Mouse (Mus musculus) forebrain, embryonic 12.5 days (tissue): Measurements from ENCODE around the gene Anks6. TPM values are rescaled to one million over a fixed set of nuclear protein-coding genes. Genes with fewer than 3 reads are reported as not detected.

Source experiments
- ATAC-seq: fragments of 200-750 bp; cut with Nextera tagmentation; 2 replicates; pipeline ENCODE4 v1.8.0; 2017; ENCODE audit warnings: moderate TSS enrichment; ENCODE audit not compliant: low FRiP score
- H3K27ac ChIP-seq: fragments of 300-500 bp; sonication (generic); 2 replicates; pipeline ENCODE4 v1.5.1; 2016; ENCODE audit warnings: mild to moderate bottlenecking
- H3K27me3 ChIP-seq: fragments of 300-500 bp; sonication (generic); 2 replicates; pipeline ENCODE4 v1.6.1; 2016; ENCODE audit warnings: mild to moderate bottlenecking
- H3K36me3 ChIP-seq: fragments of 300-500 bp; sonication (generic); replicated peaks from 2 replicates; pipeline ENCODE4 v1.6.1; 2016; ENCODE audit warnings: mild to moderate bottlenecking
- H3K4me1 ChIP-seq: fragments of 300-500 bp; sonication (generic); 2 replicates; pipeline ENCODE4 v1.6.1; 2016
- H3K4me2 ChIP-seq: fragments of 300-500 bp; sonication (generic); 2 replicates; pipeline ENCODE4 v1.6.1; 2016; ENCODE audit warnings: mild to moderate bottlenecking, moderate library complexity
- H3K4me3 ChIP-seq: fragments of 300-500 bp; sonication (generic); replicated peaks from 2 replicates; pipeline ENCODE4 v1.5.1; 2016; ENCODE audit warnings: mild to moderate bottlenecking
- H3K9ac ChIP-seq: fragments of 300-500 bp; sonication (generic); 2 replicates; pipeline ENCODE4 v1.6.1; 2016; ENCODE audit warnings: mild to moderate bottlenecking
- H3K9me3 ChIP-seq: fragments of 300-500 bp; sonication (generic); 2 replicates; pipeline ENCODE4 v1.6.1; 2016
- WGBS: fragments of 180-500 bp; shearing (Covaris S2); methylation state at CpG from one replicate; pipeline ENCODE4 v1.1.7; 2016; 5-methylcytosine and 5-hydroxymethylcytosine counted together
- polyA plus RNA-seq: library from polyadenylated mRNA; unstranded; fragments of >200 nt; fragmentation: Nextera tagmentation; extraction: Ambion mirVana; gene quantifications from 2 replicates; pipeline ENCODE4 v1.2.1, GENCODE M21; 2016

Anks6 gene
- polyA plus RNA-seq, 1 experiment from 2014 or later = 5.6 TPM

DNA sequence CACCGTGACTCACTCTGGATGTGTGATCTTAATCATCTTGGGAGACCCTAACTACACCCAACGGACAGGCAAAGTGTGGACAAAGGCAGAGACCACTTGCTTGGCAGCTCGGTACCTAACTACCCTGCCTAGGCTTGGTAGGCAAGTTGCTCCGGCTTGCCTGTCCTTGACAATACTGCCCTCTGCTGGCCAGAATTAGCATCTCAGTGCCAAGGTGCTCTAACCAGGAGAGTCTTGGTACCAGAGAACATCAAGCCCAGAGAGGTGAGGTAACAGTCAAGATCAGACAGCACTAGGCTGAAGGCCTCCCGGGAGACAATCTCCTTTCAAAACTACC is 19.9 kb downstream of the Anks6 start:
- Histone ChIP-seq H3K9ac (no peak overlapping the region), H3K9me3 (no peaks in the 10 kb centered on the region), H3K36me3 (peaks cover 14% of the 10 kb centered on the region; the same call in 1 of the 2 replicates), H3K4me2 (no peak overlapping the region), H3K4me1 (no peaks in the 10 kb centered on the region; the same call in 1 of the 2 replicates), H3K27me3 (no peaks in the 10 kb centered on the region), H3K4me3 (no peak overlapping the region), H3K27ac (no peak overlapping the region)
- WGBS = 18% methylated on average over 5 of the region's 5 CpGs
- ATAC-seq = peak; percentile 39; the same call in 1 of the 2 replicates

GRCm38 (mm10) chr4:47036486-47037320 is 20.5 kb downstream of the Anks6 start:
- H3K9me3 ChIP-seq = no peaks in the 10 kb centered on the region
- no peak overlapping the region for H3K27ac ChIP-seq
- H3K27me3 ChIP-seq = no peaks in the 10 kb centered on the region
- no peak overlapping the region for H3K4me2 ChIP-seq
- peaks cover 14% of the 10 kb centered on the region; the same call in 1 of the 2 replicates for H3K36me3 ChIP-seq
- no peak for ATAC-seq
- WGBS = 72% methylated on average over 13 of the region's 13 CpGs
- H3K9ac ChIP-seq = no peak overlapping the region
- H3K4me1 ChIP-seq = no peaks in the 10 kb centered on the region; the same call in 1 of the 2 replicates
- H3K4me3 ChIP-seq = no peak overlapping the region

DNA sequence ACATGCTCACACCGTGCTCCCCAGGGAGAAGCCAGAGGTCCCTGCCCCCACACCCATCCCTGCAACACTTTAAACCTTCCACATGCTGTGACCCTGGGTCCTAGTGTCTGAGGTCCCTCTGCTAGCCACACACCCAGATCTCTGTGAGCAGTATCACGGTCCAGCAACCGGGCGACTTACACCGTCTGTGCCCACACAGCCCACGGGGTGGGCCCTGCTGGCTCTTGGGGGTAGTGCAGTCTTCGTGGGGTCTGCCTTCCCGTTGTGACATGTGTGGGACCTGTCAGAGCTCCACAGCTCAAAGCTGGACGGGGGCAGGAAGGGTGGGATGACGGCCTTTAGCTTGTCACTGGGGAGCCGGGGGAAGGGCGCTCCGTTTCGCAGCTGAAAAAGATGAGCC is 21.7 kb downstream of the Anks6 start:
- peaks cover 14% of the 10 kb centered on the region; the same call in 1 of the 2 replicates for H3K36me3 ChIP-seq
- no peaks in the 10 kb centered on the region; the same call in 1 of the 2 replicates for H3K4me1 ChIP-seq
- H3K27ac ChIP-seq = no peak overlapping the region
- H3K9me3 ChIP-seq = no peaks in the 10 kb centered on the region
- no peaks in the 10 kb centered on the region for H3K27me3 ChIP-seq
- no peak overlapping the region for H3K4me3 ChIP-seq
- 71% methylated on average over 14 of the region's 14 CpGs for WGBS
- no peak overlapping the region for H3K4me2 ChIP-seq
- no peak overlapping the region for H3K9ac ChIP-seq
- ATAC-seq = no peak

DNA sequence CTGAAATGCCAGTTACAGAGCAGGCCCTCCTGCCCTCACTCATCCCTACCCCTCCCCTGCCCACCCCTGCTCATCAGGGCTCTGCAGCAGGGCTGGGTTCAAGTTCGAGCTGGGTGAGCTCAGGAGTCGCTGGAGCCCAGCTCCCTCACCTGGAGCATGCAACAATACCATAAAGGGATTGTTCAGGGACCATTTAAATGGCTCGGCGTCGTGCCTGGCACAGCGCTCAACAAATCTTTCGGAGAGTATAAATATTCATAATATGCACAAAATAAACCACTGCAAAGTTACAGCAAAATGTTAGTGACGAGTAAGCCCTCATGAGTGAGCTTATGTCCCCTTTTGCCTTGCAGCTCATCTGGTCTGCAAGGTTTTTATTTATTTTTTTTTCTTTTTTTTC is 25.1 kb downstream of the Anks6 start:
- H3K4me1 ChIP-seq = peaks cover 3% of the 10 kb centered on the region; the same call in 1 of the 2 replicates
- no peak overlapping the region for H3K4me2 ChIP-seq
- no peak overlapping the region for H3K4me3 ChIP-seq
- H3K27ac ChIP-seq = no peak overlapping the region
- 88% methylated on average over 8 of the region's 8 CpGs for WGBS
- no peaks in the 10 kb centered on the region for H3K27me3 ChIP-seq
- H3K36me3 ChIP-seq = no peaks in the 10 kb centered on the region
- ATAC-seq = no peak
- H3K9me3 ChIP-seq = no peaks in the 10 kb centered on the region
- H3K9ac ChIP-seq = no peak overlapping the region

DNA sequence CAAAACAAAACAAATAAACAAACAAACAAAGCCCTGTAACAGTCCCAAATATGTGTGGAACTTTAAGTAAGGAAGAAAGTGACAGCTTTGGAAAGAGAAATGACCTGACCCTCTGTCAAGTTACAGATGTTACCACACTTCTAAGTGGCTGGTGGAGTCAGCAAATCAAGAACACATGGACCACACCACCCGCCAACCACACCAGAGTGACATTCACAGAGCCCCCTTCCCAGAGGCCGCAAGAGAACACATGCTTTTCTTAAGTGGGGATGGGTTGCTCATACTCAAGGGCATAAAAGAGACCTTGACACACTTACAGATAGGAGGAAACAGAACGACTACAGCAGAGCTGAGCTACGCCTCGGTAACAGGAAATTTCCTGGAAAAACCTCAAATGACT is 28.4 kb downstream of the Anks6 start:
- ATAC-seq = no peak
- WGBS = 81% methylated on average over 5 of the region's 5 CpGs
- Histone ChIP-seq H3K4me2 (no peak overlapping the region), H3K36me3 (peaks cover 11% of the 10 kb centered on the region), H3K4me1 (peaks cover 3% of the 10 kb centered on the region; the same call in 1 of the 2 replicates), H3K9ac (no peak overlapping the region), H3K27ac (no peak overlapping the region), H3K27me3 (no peaks in the 10 kb centered on the region), H3K4me3 (no peak overlapping the region), H3K9me3 (no peaks in the 10 kb centered on the region)

DNA sequence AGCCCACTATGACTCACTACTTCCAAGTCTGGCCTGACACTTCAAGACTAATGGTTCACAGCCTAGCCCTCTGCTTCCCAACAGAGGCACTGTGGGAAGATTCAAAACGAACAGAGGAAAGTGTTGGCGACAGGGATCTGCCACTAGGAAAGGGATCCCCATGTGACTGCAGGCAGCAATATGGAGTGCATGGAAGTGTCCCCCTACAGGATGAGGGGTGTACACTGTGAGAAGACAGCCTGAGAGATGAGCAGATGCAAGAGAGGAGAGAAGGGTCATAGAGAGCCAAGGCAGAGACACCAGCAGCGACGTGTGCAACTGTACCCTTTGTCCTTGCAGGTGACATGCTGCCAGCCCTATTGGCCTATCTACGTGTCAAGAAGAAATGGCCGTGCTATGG is 33.3 kb downstream of the Anks6 start:
- no peak for ATAC-seq
- no peak overlapping the region for H3K9ac ChIP-seq
- WGBS = 72% methylated on average over 6 of the region's 6 CpGs

GRCm38 (mm10) chr4:47022804-47023603 is 34.2 kb downstream of the Anks6 start:
- Histone ChIP-seq H3K9ac (no peak overlapping the region), H3K4me2 (no peak overlapping the region), H3K4me3 (no peak overlapping the region), H3K36me3 (peaks cover 11% of the 10 kb centered on the region), H3K27ac (no peak overlapping the region), H3K27me3 (no peaks in the 10 kb centered on the region), H3K9me3 (no peaks in the 10 kb centered on the region), H3K4me1 (no peaks in the 10 kb centered on the region)
- no peak for ATAC-seq
- WGBS = 85% methylated on average over 10 of the region's 10 CpGs

More for the DNA sequence above, 33.3 kb downstream of the Anks6 start:
- no peaks in the 10 kb centered on the region for H3K4me1 ChIP-seq
- peaks cover 11% of the 10 kb centered on the region for H3K36me3 ChIP-seq
- H3K4me2 ChIP-seq = no peak overlapping the region
- no peak overlapping the region for H3K4me3 ChIP-seq
- H3K9me3 ChIP-seq = no peaks in the 10 kb centered on the region
- H3K27ac ChIP-seq = no peak overlapping the region
- H3K27me3 ChIP-seq = no peaks in the 10 kb centered on the region

DNA sequence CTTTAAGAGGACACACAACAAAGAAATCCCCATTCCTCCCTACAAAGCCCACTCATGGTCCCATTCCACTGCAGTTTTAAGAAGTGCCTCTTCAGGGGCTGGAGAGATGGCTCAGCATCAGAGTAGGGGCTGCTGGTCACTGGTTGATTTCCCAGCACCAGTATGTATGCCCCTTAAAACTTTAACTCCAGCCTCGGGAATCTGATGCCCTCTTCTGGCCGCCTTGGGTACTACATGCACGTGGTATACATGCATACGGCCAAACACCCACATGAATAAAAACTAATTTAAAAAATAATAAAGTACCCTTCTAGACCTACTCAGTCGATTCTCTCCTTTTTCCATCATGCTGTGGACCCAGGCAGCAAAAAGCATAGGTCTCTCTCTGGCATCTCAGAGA is 36.7 kb downstream of the Anks6 start:
- whole genome bisulfite sequencing = 8% methylated on average over 5 of the region's 5 CpGs
- no peak overlapping the region for H3K27ac ChIP-seq
- peaks cover 13% of the 10 kb centered on the region; the same call in 1 of the 2 replicates for H3K36me3 ChIP-seq
- ATAC-seq = no peak
- H3K9me3 ChIP-seq = no peaks in the 10 kb centered on the region
- H3K4me1 ChIP-seq = no peaks in the 10 kb centered on the region
- no peaks in the 10 kb centered on the region for H3K27me3 ChIP-seq
- no peak overlapping the region for H3K4me2 ChIP-seq
- H3K9ac ChIP-seq = no peak overlapping the region
- H3K4me3 ChIP-seq = no peak overlapping the region

DNA sequence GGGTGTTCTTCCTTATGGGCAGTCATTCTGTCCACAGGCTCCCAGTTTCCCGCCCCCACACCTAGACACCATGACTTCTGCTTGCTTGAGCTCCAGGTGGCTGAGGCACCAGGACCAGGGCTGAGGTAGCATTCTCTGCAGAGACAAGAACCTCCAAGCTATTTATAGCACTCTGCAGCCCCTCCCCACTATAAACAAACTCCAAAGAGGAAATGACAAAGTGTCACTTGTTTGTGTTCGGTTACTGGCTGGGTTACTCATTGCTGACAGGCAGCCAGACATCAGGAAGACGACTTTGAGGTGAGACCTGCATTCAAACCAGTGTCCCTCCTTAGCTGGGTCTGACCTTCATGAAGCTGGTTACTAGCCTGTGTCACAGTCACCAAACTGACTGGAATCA is 42.1 kb downstream of the Anks6 start:
- 80% methylated on average over 3 of the region's 3 CpGs for WGBS

GRCm38 (mm10) chr4:47012476-47012875 is 44.8 kb downstream of the Anks6 start:
- WGBS = 75% methylated on average over 10 of the region's 10 CpGs

More for the DNA sequence above, 42.1 kb downstream of the Anks6 start:
- Histone ChIP-seq H3K4me2 (no peak overlapping the region), H3K27ac (no peak overlapping the region), H3K27me3 (no peaks in the 10 kb centered on the region; the same call in 1 of the 2 replicates), H3K4me1 (peaks cover 6% of the 10 kb centered on the region), H3K9me3 (no peaks in the 10 kb centered on the region), H3K4me3 (no peak overlapping the region), H3K9ac (no peak overlapping the region), H3K36me3 (peaks cover 9% of the 10 kb centered on the region; the same call in 1 of the 2 replicates)
- ATAC-seq = no peak

DNA sequence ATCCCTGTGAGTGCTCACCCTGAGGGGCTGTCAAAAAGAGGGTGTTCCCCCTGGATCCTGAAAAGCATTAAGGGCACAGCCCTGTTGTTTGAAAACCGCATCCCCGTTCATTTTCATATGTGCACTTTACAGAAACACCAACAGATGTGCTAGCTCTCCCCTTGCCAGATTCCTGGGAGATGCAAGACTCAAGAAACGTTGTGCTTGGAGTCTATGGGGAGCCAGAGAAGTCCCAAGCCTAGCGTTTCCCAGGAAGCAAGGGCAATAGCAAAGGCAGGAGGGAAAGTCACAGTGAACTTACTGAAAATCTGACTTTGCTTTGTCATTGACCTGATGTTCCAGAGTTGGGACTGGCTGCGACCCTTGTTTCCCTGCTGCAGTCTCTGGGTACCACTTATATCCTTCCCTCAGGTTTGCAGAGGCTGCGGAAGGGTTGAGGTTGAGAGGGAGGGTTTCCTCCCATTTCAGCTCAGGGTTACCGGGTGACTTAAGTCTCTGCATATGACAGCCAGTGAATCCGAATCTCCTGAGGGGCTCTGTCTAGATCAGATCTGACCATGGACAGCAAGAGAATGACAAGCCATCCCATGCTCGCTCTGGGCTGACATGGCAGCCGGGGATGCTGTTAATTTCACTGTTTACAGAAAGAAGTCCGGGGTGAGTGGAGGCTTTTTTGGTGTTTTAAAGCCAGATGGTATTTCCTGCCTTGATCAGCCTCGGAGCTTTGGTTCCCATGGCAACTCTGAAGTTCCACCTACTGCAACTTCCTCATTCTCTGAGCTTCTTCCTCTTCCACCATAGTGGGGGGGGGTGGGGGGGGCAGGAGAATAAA is 46.6 kb downstream of the Anks6 start:
- WGBS = 70% methylated on average over 12 of the region's 12 CpGs

More at GRCm38 (mm10) chr4:47012476-47012875, 44.8 kb downstream of the Anks6 start:
- ATAC-seq = no peak
- Histone ChIP-seq H3K4me2 (no peak overlapping the region), H3K27me3 (no peaks in the 10 kb centered on the region; the same call in 1 of the 2 replicates), H3K9ac (no peak overlapping the region), H3K4me3 (no peak overlapping the region), H3K9me3 (no peaks in the 10 kb centered on the region), H3K27ac (no peak overlapping the region), H3K4me1 (peaks cover 6% of the 10 kb centered on the region), H3K36me3 (peaks cover 9% of the 10 kb centered on the region; the same call in 1 of the 2 replicates)

More for the DNA sequence above, 46.6 kb downstream of the Anks6 start:
- Histone ChIP-seq H3K4me3 (no peak overlapping the region), H3K36me3 (0 out of 2 replicates have a peak, but pooled peaks cover under 1% of the 10 kb centered on the region), H3K27ac (no peak overlapping the region), H3K27me3 (no peaks in the 10 kb centered on the region; the same call in 1 of the 2 replicates), H3K9ac (no peak overlapping the region), H3K4me2 (no peak overlapping the region), H3K4me1 (peaks cover 6% of the 10 kb centered on the region), H3K9me3 (no peaks in the 10 kb centered on the region)
- no peak for ATAC-seq
